Mouse (Mus musculus) embryonic stem cell, embryonic (primary cell): ENCODE results near the gene Nampt.

ENCODE experiments used
- CTCF ChIA-PET, 4 experiments: fragments of 300-600 bp in 2 of 4; fragments of 350-600 bp in 2 of 4; sonication (Branson Sonifier 250); formaldehyde crosslinking; loops; one replicate each; lab custom pipeline; 2022; ENCODE audit warnings: inconsistent platforms in 2 of 4; lab: Charles Lee
- POLR2A ChIA-PET, 4 experiments: fragments of 300-600 bp in 2 of 4; fragments of 350-600 bp in 2 of 4; sonication (Branson Sonifier 250); formaldehyde crosslinking; loops; one replicate each; lab custom pipeline; 2022; ENCODE audit warnings: antibody characterized with exemption in 4 of 4, inconsistent platforms in 1 of 4; lab: Charles Lee

Gene Nampt

GRCm38 (mm10) chr12:32829321-32830090, 10.2 kb downstream of the Nampt start:
- ChIA-PET POLR2A (interaction anchor here in 2 of 4 experiments (1.1 to 5.9 kb wide), 6 partner anchors 9 to 29 kb away, joined by 3 to 68 read pairs (median 10); partner anchors contain the start of gene Nampt (in 2 of the 2)), CTCF (no interaction called here)

- ChIA-PET CTCF (no interaction called here), POLR2A (interaction anchor here in 2 of 4 experiments (1.3 to 9.2 kb wide), 6 partner anchors 9 to 17 kb away, joined by 3 to 144 read pairs (median 13); partner anchors contain the start of gene Nampt (in 2 of the 2))
Measured at GRCm38 (mm10) chr12:32832076-32832475, 12.7 kb downstream of the Nampt start.

- CTCF ChIA-PET: no interaction called here
Measured at GRCm38 (mm10) chr12:32834781-32835180, 15.4 kb downstream of the Nampt start.

GRCm38 (mm10) chr12:32835235-32835634, 15.9 kb downstream of the Nampt start:
- ChIA-PET CTCF (no interaction called here), POLR2A (interaction anchor here in 2 of 4 experiments (1.6 to 9.2 kb wide), 3 partner anchors 12 to 16 kb away, joined by 3 to 144 read pairs (median 7); partner anchors contain the start of gene Nampt (in 2 of the 2))

More at GRCm38 (mm10) chr12:32834781-32835180, 15.4 kb downstream of the Nampt start:
- POLR2A ChIA-PET: interaction anchor here in 2 of 4 experiments (1.6 to 9.2 kb wide), 3 partner anchors 11 to 15 kb away, joined by 3 to 144 read pairs (median 7); partner anchors contain the start of gene Nampt (in 2 of the 2)

GRCm38 (mm10) chr12:32838406-32838805, 19.1 kb downstream of the Nampt start:
- CTCF ChIA-PET: interaction anchor here in 2 of 4 experiments (0.5 to 0.6 kb wide), 2 partner anchors 35 to 433 kb away, joined by 3 to 4 read pairs; no protein-coding TSS in a partner anchor

GRCm38 (mm10) chr12:32838954-32839353, 19.6 kb downstream of the Nampt start:
- ChIA-PET CTCF (no interaction called here), POLR2A (interaction anchor here in 2 of 4 experiments (0.7 to 9.2 kb wide), 4 partner anchors 10 to 16 kb away, joined by 3 to 144 read pairs (median 6); partner anchors contain the start of gene Nampt (in 1 of the 2))

More at GRCm38 (mm10) chr12:32838406-32838805, 19.1 kb downstream of the Nampt start:
- POLR2A ChIA-PET: interaction anchor here in 2 of 4 experiments (0.7 to 9.2 kb wide), 6 partner anchors 8 to 15 kb away, joined by 3 to 144 read pairs (median 6); partner anchors contain the start of gene Nampt (in 1 of the 2)

GRCm38 (mm10) chr12:32841442-32841900, 22.1 kb downstream of the Nampt start:
- POLR2A ChIA-PET: interaction anchor here (0.6 to 7.0 kb wide), 20 partner anchors 8 to 1343 kb away, joined by 3 to 68 read pairs (median 3); partner anchors contain the start of gene Nampt (in 2 of the 4)
- CTCF ChIA-PET: interaction anchor here in 1 of 4 experiments (1.7 kb wide), 1 partner anchor 14 kb away, joined by 5 read pairs; no protein-coding TSS in a partner anchor

- CTCF ChIA-PET: interaction anchor here in 2 of 4 experiments (0.6 to 0.9 kb wide), 2 partner anchors 13 to 51 kb away, joined by 3 read pairs; no protein-coding TSS in a partner anchor
- POLR2A ChIA-PET: interaction anchor here in 3 of 4 experiments (0.5 to 7.0 kb wide), 10 partner anchors 9 to 394 kb away, joined by 3 to 68 read pairs (median 5); partner anchors contain the start of gene Nampt (in 2 of the 3)
Measured at GRCm38 (mm10) chr12:32846325-32846724, 27.0 kb downstream of the Nampt start.

- ChIA-PET CTCF (interaction anchor here in 1 of 4 experiments (0.9 kb wide), 1 partner anchor 13 kb away, joined by 3 read pairs; no protein-coding TSS in a partner anchor), POLR2A (interaction anchor here in 2 of 4 experiments (0.5 to 1.7 kb wide), 7 partner anchors 9 to 33 kb away, joined by 3 to 8 read pairs (median 4); no protein-coding TSS in a partner anchor)
Measured at GRCm38 (mm10) chr12:32853757-32854156, 34.4 kb downstream of the Nampt start.

GRCm38 (mm10) chr12:32854866-32855265, 35.5 kb downstream of the Nampt start:
- ChIA-PET CTCF (interaction anchor here in 1 of 4 experiments (0.9 kb wide), 1 partner anchor 15 kb away, joined by 3 read pairs; no protein-coding TSS in a partner anchor), POLR2A (interaction anchor here in 2 of 4 experiments (0.9 to 1.2 kb wide), 5 partner anchors 11 to 98 kb away, joined by 3 to 5 read pairs (median 4); partner anchors contain the start of gene Nampt (in 1 of the 2))

- CTCF ChIA-PET: no interaction called here
- POLR2A ChIA-PET: interaction anchor here in 2 of 4 experiments (0.9 to 1.2 kb wide), 4 partner anchors 11 to 97 kb away, joined by 3 to 5 read pairs (median 4); partner anchors contain the start of gene Nampt (in 1 of the 2)
Measured at GRCm38 (mm10) chr12:32855398-32855797, 36.1 kb downstream of the Nampt start.

GRCm38 (mm10) chr12:32856707-32857511, 37.6 kb downstream of the Nampt start:
- CTCF ChIA-PET: no interaction called here
- POLR2A ChIA-PET: interaction anchor here in 1 of 4 experiments (1.1 kb wide), 1 partner anchor 35 kb away, joined by 4 read pairs; no protein-coding TSS in a partner anchor

- ChIA-PET CTCF (interaction anchor here in 1 of 4 experiments (0.7 kb wide), 1 partner anchor 1770 kb away, joined by 4 read pairs; no protein-coding TSS in a partner anchor), POLR2A (interaction anchor here in 1 of 4 experiments (2.3 to 5.0 kb wide), 2 partner anchors 30 to 38 kb away, joined by 6 to 18 read pairs; partner anchors contain the start of gene Nampt)
Measured at GRCm38 (mm10) chr12:32858444-32858843, 39.1 kb downstream of the Nampt start.

- ChIA-PET CTCF (interaction anchor here in 1 of 4 experiments (0.5 kb wide), 1 partner anchor 436 kb away, joined by 3 read pairs; no protein-coding TSS in a partner anchor), POLR2A (interaction anchor here in 2 of 4 experiments (0.6 to 5.0 kb wide), 4 partner anchors 19 to 41 kb away, joined by 3 to 18 read pairs (median 4); partner anchors contain the start of gene Nampt (in 2 of the 2))
Measured at GRCm38 (mm10) chr12:32860820-32861219, 41.5 kb downstream of the Nampt start.

GRCm38 (mm10) chr12:32870815-32871214, 51.5 kb downstream of the Nampt start:
- CTCF ChIA-PET: no interaction called here
- POLR2A ChIA-PET: no interaction called here

- ChIA-PET CTCF (interaction anchor here in 1 of 4 experiments (1.0 kb wide), 1 partner anchor 151 kb away, joined by 3 read pairs; no protein-coding TSS in a partner anchor), POLR2A (interaction anchor here in 3 of 4 experiments (0.7 to 1.0 kb wide), 3 partner anchors 57 to 413 kb away, joined by 3 to 6 read pairs (median 5); no protein-coding TSS in a partner anchor)
Measured at GRCm38 (mm10) chr12:32877500-32877899, 58.2 kb downstream of the Nampt start.
